Mouse (Mus musculus): ENCODE results near the gene Trex2. TPM values are rescaled to one million over a fixed set of nuclear protein-coding genes. Genes with fewer than 3 reads are reported as not detected.

Trex2 gene
- polyA plus RNA-seq, 1 experiment, result not detected

DNA sequence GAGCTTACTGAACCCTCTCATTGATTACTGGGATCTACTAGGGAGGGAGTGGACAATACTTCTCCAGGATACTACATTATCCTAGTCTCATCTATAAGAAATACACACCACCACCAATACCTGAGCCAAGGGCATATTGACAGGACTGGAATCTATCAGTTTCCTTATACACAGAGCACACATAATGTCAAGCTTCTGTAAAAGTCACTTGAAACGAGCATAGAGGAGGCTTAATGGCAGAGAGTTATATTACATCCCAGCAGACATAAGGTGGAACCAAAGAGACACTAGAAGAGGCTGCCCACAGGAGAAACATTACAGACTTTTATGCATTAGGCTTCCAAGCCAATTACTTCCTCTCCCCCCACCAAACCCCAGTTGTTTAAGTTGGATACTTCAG lies 50.2 kb downstream of the Trex2 start:
- TF ChIP-seq FLI1 (IDR thresholded peaks at IDR 0.05; ENCODE audit: low read length) (no peak), GATA1 (IDR thresholded peaks at IDR 0.05; ENCODE audit: borderline replicate concordance, low read length) (no peak)
- peaks cover 10% of the 10 kb centered on the region; the same call in 1 of the 2 replicates for H3K9me3 ChIP-seq
- H3K36me3 ChIP-seq (replicated peaks; ENCODE audit: low read length), result no peaks in the 10 kb centered on the region
- H3K4me1 ChIP-seq, result peaks cover 8% of the 10 kb centered on the region
- peaks cover 16% of the 10 kb centered on the region for H3K27me3 ChIP-seq (replicated peaks)
- no peak overlapping the region for H3K4me3 ChIP-seq (replicated peaks)

DNA sequence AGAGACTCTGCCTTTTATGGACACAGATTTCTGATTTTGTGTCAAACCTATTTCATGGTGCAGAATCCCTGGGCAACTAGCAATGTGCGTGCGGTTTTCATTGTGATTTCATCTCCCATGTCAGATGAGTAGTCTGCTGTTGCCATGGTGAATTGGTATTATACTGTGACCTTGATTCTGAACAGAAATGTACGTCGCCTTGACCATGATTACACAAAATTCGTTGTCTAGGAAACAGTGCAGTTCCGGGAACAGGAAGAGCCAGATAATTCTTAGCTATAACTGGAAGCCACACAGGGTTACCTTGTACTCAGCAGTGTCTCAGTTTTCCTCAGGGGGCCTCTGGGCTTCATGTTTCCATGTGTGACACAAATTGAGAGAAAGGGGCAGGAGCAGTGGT lies 50.7 kb downstream of the Trex2 start:
- peaks cover 16% of the 10 kb centered on the region for H3K27me3 ChIP-seq (replicated peaks)

More for the DNA sequence above, 50.7 kb downstream of the Trex2 start:
- Histone ChIP-seq H3K4me1 (peaks cover 8% of the 10 kb centered on the region), H3K4me3 (replicated peaks) (no peak overlapping the region), H3K36me3 (replicated peaks; ENCODE audit: low read length) (no peaks in the 10 kb centered on the region), H3K9me3 (peaks cover 10% of the 10 kb centered on the region; the same call in 1 of the 2 replicates)
- TF ChIP-seq GATA1 (IDR thresholded peaks at IDR 0.05; ENCODE audit: borderline replicate concordance, low read length) (no peak), FLI1 (IDR thresholded peaks at IDR 0.05; ENCODE audit: low read length) (no peak)

Other genes with a start within 250 kb of the Trex2 start
- 0.17 TPM in 1 of 2 replicates, not detected in the other for gene Xlr3b, start 243.1 kb downstream of the Trex2 start, polyA plus RNA-seq (2012; ENCODE audit: insufficient read depth, low replicate concordance)
- 0.91 TPM in 1 of 2 replicates, not detected in the other for gene Xlr4b, start 221.0 kb downstream of the Trex2 start, polyA plus RNA-seq (2012; ENCODE audit: insufficient read depth, low replicate concordance)
- gene F8a, start 207.1 kb downstream of the Trex2 start, polyA plus RNA-seq (2012; ENCODE audit: insufficient read depth, low replicate concordance), result 18.9 and 42.4 TPM in 2 replicates
- gene Xlr4c, start 192.2 kb downstream of the Trex2 start, polyA plus RNA-seq (2012; ENCODE audit: insufficient read depth, low replicate concordance), result 2.7 TPM in 1 of 2 replicates, not detected in the other
- not detected in 2 replicates for gene Xlr3c, start 170.0 kb downstream of the Trex2 start, polyA plus RNA-seq (2012; ENCODE audit: insufficient read depth, low replicate concordance)
- not detected in 2 replicates for gene Xlr5a, start 142.4 kb downstream of the Trex2 start, polyA plus RNA-seq (2012; ENCODE audit: insufficient read depth, low replicate concordance)
- gene Xlr5c, start 142.4 kb downstream of the Trex2 start, polyA plus RNA-seq (2012; ENCODE audit: insufficient read depth, low replicate concordance), result not detected in 2 replicates
- gene Gm45015, start 98.5 kb downstream of the Trex2 start, polyA plus RNA-seq (2012; ENCODE audit: insufficient read depth, low replicate concordance), result not detected in 2 replicates
- gene Zfp275, start 92.7 kb downstream of the Trex2 start, polyA plus RNA-seq (2012; ENCODE audit: insufficient read depth, low replicate concordance), result 0.34 and 0.38 TPM in 2 replicates
- gene Gm18336, start 36.6 kb downstream of the Trex2 start, polyA plus RNA-seq (2012; ENCODE audit: insufficient read depth, low replicate concordance), result not detected in 2 replicates
- gene Zfp92, start 24.2 kb downstream of the Trex2 start, polyA plus RNA-seq (2012; ENCODE audit: insufficient read depth, low replicate concordance), result not detected in 2 replicates
- 4.9 TPM in 1 of 2 replicates, not detected in the other for gene Haus7, start 23.7 kb upstream of the Trex2 start, polyA plus RNA-seq (2012; ENCODE audit: insufficient read depth, low replicate concordance)
- gene Bgn, start 48.3 kb upstream of the Trex2 start, polyA plus RNA-seq (2012; ENCODE audit: insufficient read depth, low replicate concordance), result not detected in 2 replicates
- 0.13 TPM in 1 of 2 replicates, not detected in the other for gene Atp2b3, start 67.7 kb upstream of the Trex2 start, polyA plus RNA-seq (2012; ENCODE audit: insufficient read depth, low replicate concordance)
- gene Dusp9, start 204.1 kb upstream of the Trex2 start, polyA plus RNA-seq (2012; ENCODE audit: insufficient read depth, low replicate concordance), result 0.57 and 1.4 TPM in 2 replicates
- gene Pnck, start 224.8 kb upstream of the Trex2 start, polyA plus RNA-seq (2012; ENCODE audit: insufficient read depth, low replicate concordance), result not detected in 2 replicates
- gene Slc6a8, start 237.8 kb upstream of the Trex2 start, polyA plus RNA-seq (2012; ENCODE audit: insufficient read depth, low replicate concordance), result 0.78 and 3.9 TPM in 2 replicates

All from megakaryocyte, embryonic 14.5 days (primary cell).